Mouse (Mus musculus) spleen, adult 10 weeks (tissue): ENCODE results near the gene 4930572O03Rik. TPM values are rescaled to one million over a fixed set of nuclear protein-coding genes. Genes with fewer than 3 reads are reported as not detected.

Experiments used
- polyA plus RNA-seq: library from polyadenylated mRNA; stranded (reverse); fragments of 350-450 nt; fragmentation: Illumina TruSeq; extraction: RNeasy Lipid Tissue Mini Kit (QIAGEN cat#74804); gene quantifications from one replicate; pipeline ENCODE4 v1.2.3, GENCODE M21; 2015; ENCODE audit warnings: low replicate concordance; ENCODE audit not compliant: insufficient read depth

4930572O03Rik gene
- not detected for polyA plus RNA-seq

GRCm38 (mm10) chr5:15656959-15657358 is at the start of gene 4930572O03Rik:
4930572O03Rik (minus strand) TSS chr5:15657059.

DNA sequence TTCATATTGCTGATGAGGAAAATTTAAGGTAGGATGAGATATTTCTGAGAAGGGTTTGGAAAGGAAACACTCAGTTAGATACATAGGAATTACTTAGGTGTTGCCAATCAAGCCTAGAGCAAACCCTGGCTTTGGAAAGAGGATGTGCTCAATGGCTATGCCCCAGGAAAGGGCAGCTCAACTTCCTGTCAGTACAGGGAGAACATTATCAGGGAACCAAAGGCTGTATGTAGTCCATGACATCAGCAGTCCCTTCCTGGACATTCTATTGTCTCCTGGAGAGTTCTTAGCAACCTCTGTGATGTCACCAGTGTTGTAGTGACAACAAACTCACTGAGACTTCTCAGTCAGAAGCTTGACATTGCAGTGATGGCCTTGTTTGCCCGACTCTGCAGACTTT is 38.1 kb downstream of the 4930572O03Rik start, which contains the start of gene Speer4d:
Speer4d (plus strand) TSS at position 301 of the 400 bp plus-strand sequence.

Other genes with a start within 250 kb of the 4930572O03Rik start
- gene Gm21149, start 180.5 kb downstream of the 4930572O03Rik start, polyA plus RNA-seq, result not detected
- not detected for gene Gm21190, start 127.8 kb downstream of the 4930572O03Rik start, polyA plus RNA-seq
- not detected for gene Gm21083, start 79.7 kb downstream of the 4930572O03Rik start, polyA plus RNA-seq
- gene Speer4d, start 38.0 kb downstream of the 4930572O03Rik start, polyA plus RNA-seq, result not detected
- gene Speer4c, start 57.2 kb upstream of the 4930572O03Rik start, polyA plus RNA-seq, result not detected